Comparison of ENCODE assay signal across 14 mouse cellular contexts in genomic region chr13:77018851-77019250, GRCm38 (mm10).
"Had no signal": no experiment of that assay in that cellular context is flagged by ENCODE, and none has a peak within 500 bp of the region (broad histone marks: within the 10 kb centered on the region; RNA-seq: fewer than 3 reads in every experiment).

No protein-coding gene starts in this region.

- DNase-seq: lung, adult 18-20 months; lung, embryonic 14.5 days; lung, postnatal 10 days; lung, postnatal 4 days; midbrain, embryonic 14.5 days; retina, postnatal 1 day; right cerebral cortex, adult 18-20 months; right cerebral cortex, postnatal 25 days; right cerebral cortex, postnatal 4 days; spleen, adult 18-20 months; thymus, adult 18-20 months; thymus, postnatal 14 days; thymus, postnatal 36 days had no signal

- ATAC-seq: midbrain, embryonic 16.5 days had no signal
